Mouse (Mus musculus) adrenal gland, postnatal 4 days (tissue): ENCODE results near the gene Gpr176. TPM values are rescaled to one million over a fixed set of nuclear protein-coding genes. Genes with fewer than 3 reads are reported as not detected.
A peak's percentile ranks its signal among the peaks of the same experiment; 100 is the strongest.
"Not testable (repeated sequence)": the region's sequence is repeated elsewhere in the genome, so short reads cannot be mapped to it uniquely, and the experiment has no call there.

Experiments
- DNase-seq, 2 experiments: peaks; one replicate each; pipeline ENCODE4 v3.0.0; 2021 to 2022; ENCODE audit warnings: low spot score in 2 of 2, mixed read lengths in 2 of 2
- total RNA-seq, 2 experiments: library from RNA; stranded (reverse); gene quantifications; 2 replicates each; pipeline ENCODE4 v1.2.3; 2021

The Gpr176 gene
- total RNA-seq, 2 experiments from 2014 or later, result 2.8 to 3.2 TPM

GRCm38 (mm10) chr2:118303456-118303855 is 69.8 kb downstream of the Gpr176 start:
- DNase-seq, result no peak

- DNase-seq, result no peak
Observed at GRCm38 (mm10) chr2:118301656-118302055, 71.6 kb downstream of the Gpr176 start.

GRCm38 (mm10) chr2:118301041-118301545 is 72.1 kb downstream of the Gpr176 start:
- DNase-seq, result no peak

GRCm38 (mm10) chr2:118299981-118300380 is 73.2 kb downstream of the Gpr176 start:
- no peak for DNase-seq

- no peak for DNase-seq
Observed at GRCm38 (mm10) chr2:118298601-118299000, 74.6 kb downstream of the Gpr176 start.

- DNase-seq, result no peak
Observed at GRCm38 (mm10) chr2:118297966-118298365, 75.3 kb downstream of the Gpr176 start.

GRCm38 (mm10) chr2:118295505-118295904 is 77.7 kb downstream of the Gpr176 start:
- no peak for DNase-seq

- no peak for DNase-seq
Observed at GRCm38 (mm10) chr2:118293583-118293982, 79.6 kb downstream of the Gpr176 start.

GRCm38 (mm10) chr2:118289066-118289460 is 84.2 kb downstream of the Gpr176 start:
- not testable (repeated sequence) for DNase-seq

GRCm38 (mm10) chr2:118288326-118289065 is 84.7 kb downstream of the Gpr176 start:
- no peak for DNase-seq

- DNase-seq, result no peak
Observed at GRCm38 (mm10) chr2:118287678-118288077, 85.5 kb downstream of the Gpr176 start.

GRCm38 (mm10) chr2:118282467-118282866 is 90.8 kb downstream of the Gpr176 start:
- DNase-seq, result no peak

GRCm38 (mm10) chr2:118278249-118278648 is 95.0 kb downstream of the Gpr176 start:
- DNase-seq, result no peak

- DNase-seq, result no peak
Observed at GRCm38 (mm10) chr2:118271606-118272005, 101.6 kb downstream of the Gpr176 start.

GRCm38 (mm10) chr2:118270213-118270612 is 103.0 kb downstream of the Gpr176 start:
- DNase-seq, result no peak

GRCm38 (mm10) chr2:118263914-118264201 is 109.4 kb downstream of the Gpr176 start:
- DNase-seq, result no peak

- DNase-seq, result peak in 1 of 2 experiments; percentile 11
Observed at GRCm38 (mm10) chr2:118263151-118263913, 109.9 kb downstream of the Gpr176 start.

- no peak for DNase-seq
Observed at GRCm38 (mm10) chr2:118262673-118263072, 110.5 kb downstream of the Gpr176 start.

GRCm38 (mm10) chr2:118259746-118260145 is 113.5 kb downstream of the Gpr176 start:
- no peak for DNase-seq

- DNase-seq, result no peak
Observed at GRCm38 (mm10) chr2:118257094-118257493, 116.1 kb downstream of the Gpr176 start.

- DNase-seq, result peak; percentile 36 to 60
Observed at GRCm38 (mm10) chr2:118256621-118257053, 116.6 kb downstream of the Gpr176 start, which contains the start of gene Fsip1. Gene Fsip1, minus strand, starts transcription at chr2:118256966.

GRCm38 (mm10) chr2:118254516-118254915 is 118.7 kb downstream of the Gpr176 start:
- DNase-seq, result no peak
